Mouse (Mus musculus): ENCODE results near the gene Olfr713.
A peak's percentile ranks its signal among the peaks of the same experiment; 100 is the strongest.

Gene Olfr713

DNA sequence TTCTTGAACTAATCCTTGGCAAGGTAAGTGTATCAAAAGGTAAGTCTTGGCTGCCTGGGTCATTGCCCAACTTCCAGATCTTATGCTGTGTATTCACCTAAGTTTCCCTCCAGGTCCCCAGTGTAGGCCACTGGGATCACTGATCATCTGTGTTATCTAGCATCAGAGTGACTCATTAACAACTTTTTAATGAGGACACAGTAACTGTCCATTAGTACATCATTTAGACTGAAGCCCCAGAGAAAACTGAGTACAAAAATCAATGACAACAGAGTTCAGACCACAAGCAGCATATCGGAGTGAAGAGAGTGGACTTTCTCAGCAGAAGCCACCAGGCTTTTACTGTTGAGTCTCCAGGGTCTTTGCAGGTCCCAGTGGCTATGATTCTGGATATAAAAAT, at the start of gene Olfr713:
Olfr713 (plus strand) TSS at position 301 of the 400 bp plus-strand sequence.
- DNase-seq (ENCODE audit: low read depth, low spot score), result no peak

DNA sequence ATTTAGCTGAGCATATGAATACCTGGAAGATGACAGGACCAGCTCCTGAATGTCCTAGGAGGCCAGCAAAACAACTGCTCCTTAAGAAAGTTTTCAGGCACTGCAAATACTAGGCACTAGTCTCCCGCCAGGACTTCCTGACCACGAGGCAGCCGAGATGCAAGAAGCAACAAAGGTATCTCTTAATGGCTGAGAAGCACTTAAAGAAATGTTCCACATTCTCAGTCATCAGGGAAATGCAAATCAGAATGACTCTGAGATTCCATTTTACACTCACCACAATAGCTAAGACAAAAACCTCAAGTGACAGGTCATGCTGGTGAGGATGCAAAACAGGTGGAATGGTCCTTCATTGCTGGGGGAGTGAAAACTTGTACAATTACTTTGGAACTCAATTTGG, 45.7 kb upstream of the Olfr713 start:
- DNase-seq (ENCODE audit: low read depth, low spot score), result no peak

DNA sequence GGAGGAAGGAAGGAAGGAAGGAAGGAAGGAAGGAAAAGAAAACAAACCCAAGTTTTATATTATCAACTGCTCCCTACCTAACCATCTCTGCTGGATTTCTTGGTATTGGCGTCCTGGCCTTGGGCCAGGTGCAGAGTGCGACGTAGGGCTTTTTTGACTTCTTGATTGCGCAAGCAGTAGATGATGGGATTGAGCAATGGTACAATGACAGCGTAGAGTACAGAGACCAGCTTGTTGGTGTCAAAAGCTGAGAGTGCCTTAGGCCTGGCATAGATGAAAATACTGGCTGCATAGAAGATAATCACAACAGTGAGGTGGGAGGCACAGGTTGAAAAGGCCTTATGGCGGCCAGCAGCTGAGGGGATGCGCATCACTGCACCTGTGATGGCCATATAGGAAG, 30.2 kb upstream of the Olfr713 start:
- no peak for DNase-seq (ENCODE audit: low read depth, low spot score)

DNA sequence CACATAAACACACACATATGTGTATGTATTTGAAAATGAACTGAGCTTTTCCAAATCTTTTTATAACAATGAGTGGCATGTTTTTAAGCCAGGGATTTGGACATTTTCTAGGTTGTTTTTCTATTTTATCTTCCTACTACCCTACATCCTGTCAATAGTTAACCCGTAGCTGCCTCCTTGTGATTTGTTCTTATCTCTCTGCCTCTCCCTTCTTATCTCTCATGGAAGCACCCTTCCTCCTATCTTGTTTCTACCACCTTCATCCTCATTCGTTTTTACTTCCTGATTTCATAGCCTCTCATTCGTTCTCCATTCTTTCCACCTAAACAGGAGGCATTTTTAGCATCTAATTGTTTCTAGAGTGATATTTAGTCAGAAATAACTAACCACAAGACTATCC, 26.8 kb upstream of the Olfr713 start:
- DNase-seq (ENCODE audit: low read depth, low spot score), result no peak

DNA sequence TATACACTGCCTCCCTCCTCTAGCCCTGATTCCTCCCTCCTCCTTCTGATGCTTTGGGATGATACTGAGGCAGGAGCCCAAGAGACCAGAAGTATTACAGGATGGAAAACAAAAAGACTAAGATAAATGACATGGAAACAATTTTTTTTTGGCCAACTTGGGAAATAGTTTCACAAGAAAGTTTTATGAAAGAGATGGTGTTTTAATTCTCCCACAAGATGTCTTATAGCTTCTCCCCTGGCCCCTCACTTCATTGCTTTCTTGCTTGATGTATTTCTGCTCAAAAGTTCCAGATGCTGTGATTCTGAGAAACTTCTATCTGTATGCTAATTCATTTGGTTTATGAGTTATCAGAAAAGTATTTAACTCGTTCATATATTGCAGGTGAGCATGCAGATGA, 25.0 kb upstream of the Olfr713 start, which contains the start of gene Olfr2:
Olfr2 (minus strand) TSS at position 101 of the 400 bp plus-strand sequence.
- DNase-seq (ENCODE audit: low read depth, low spot score), result no peak

DNA sequence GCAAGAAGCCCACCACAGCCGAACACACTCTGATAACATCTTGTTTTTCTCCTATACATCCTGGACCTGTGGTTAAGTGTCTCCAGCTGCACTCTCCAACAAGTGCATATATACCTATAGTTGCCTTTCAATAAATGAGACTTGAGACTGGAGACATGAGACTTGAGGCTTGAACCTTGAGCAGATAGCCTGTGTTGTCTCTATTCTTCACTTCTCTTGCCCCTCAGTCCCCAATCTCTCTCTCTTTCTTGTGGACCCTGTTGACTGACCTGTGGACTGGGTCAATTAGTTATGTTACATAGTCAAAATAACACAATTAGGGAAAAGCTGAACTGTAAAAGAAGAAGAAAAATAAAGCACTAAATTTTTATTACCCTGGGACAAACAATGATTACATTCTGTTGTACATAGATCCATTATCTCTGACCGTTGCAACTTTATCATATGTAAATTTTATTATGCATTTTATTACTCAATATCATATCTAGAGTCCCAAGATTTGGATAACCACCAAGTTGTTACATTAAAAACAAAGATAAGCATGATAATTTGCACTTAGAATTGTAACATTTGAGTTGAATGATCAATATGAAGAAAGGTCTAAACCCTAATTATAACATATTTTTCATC, 9.1 kb downstream of the Olfr713 start:
- DNase-seq (ENCODE audit: low read depth, low spot score), result no peak

DNA sequence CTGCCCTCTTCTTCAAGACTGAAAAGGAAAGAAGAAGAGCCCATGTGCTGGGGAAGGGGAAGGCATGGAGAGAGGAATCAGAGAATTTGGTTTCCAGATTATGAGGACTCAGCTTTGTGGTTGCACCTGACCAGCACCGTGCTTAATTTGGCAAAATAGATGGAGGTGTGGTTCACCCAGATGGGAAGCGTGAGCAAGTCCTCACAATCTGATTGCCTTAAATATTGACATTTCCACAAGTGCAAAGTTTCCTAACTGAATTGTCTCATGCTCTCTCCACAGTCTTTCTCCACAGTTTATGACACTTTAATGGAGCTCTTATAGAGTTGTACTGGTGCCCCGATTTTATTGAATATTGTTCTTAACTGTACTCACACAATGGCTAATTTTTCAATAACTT, 12.2 kb downstream of the Olfr713 start:
- no peak for DNase-seq (ENCODE audit: low read depth, low spot score)

DNA sequence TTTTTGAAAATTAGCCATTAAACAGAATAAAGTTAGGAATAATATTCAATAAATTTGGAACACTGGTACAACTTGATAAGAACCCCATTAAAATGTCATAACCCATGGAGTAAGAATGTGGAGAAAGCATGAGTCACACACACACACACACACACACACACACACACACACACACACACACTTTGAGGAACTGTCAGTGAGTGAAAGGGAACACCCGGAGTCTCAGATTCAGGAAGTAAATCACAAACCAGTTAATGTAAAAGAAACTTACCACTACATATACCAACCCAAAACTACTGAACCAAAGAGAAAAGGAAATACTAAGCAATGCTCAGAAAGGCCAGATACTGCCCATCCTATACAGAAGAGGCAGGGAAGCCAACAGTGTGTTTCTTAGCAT, 13.4 kb downstream of the Olfr713 start:
- no peak for DNase-seq (ENCODE audit: low read depth, low spot score)

DNA sequence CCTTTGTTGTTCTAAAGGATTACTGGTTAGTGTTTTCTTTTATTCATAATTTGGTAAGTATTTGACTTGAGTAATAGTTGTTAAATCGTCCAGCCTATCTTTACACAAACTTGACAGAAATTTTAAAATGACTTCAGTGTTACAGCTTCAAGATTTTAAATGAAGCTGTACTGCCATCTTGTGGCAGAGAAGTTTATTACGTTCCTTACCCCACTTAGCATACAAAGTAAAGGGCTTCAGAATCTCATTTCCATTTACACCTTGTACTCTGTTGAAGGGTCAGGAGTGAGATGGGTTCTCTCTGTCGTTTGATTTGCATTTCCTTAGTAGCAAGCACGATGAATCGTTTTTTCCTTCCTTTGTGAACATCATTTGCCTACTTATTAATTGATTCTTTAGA, 14.9 kb downstream of the Olfr713 start:
- peak; percentile 69 for DNase-seq (ENCODE audit: low read depth, low spot score)

DNA sequence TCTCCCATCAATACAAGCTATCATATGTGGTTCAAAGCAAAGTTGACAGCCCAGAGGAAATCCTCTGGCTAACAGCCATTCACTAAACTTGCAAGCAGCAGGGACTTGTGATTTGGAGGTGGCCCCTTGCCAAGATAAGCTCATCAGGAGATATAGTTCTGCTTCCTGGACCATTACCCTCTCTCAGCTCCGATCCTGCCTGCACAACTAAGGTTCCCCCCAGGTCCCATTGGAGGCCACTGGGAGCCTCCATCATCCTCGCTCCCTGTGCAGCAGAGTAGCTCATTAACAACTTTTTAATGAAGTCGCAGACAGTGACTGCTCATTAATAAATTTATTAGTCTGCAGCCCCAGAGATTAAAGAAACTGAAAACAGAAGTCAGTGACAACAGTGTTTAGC, 16.6 kb downstream of the Olfr713 start:
- no peak for DNase-seq (ENCODE audit: low read depth, low spot score)

DNA sequence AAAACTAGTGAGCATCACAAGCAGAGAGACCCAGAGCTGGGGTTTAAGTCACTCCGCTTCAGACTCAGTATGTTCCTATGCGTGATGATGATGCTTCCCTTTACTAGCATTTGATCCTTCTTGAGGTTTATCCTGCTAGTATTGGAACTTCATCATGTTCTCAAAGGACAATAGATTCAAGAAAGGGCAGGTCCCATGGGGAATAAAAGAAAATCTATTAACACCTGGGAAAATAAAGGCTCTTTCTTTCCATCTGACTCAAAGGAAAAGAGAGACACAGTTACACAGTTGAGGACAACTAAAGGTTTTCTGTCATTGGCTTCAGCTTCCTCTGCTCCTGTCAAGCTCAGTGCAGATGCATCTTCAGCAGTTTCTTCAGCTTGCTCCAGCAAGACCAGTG, 39.7 kb downstream of the Olfr713 start, which contains the start of gene Olfr714:
Olfr714 (plus strand) TSS at position 301 of the 400 bp plus-strand sequence.
- no peak for DNase-seq (ENCODE audit: low read depth, low spot score)

All from CD4-positive, CD25-positive, alpha-beta regulatory T cell, adult 2 months (primary cell).